ENCODE assay signal across 8 mouse cellular contexts in genomic region chr12:59382812-59383211, GRCm38 (mm10).
DNase-seq lines count a peak whose midpoint lies in the region; ATAC-seq and TF ChIP-seq lines count a peak whose summit lies in the region.

No protein-coding gene starts in this region.

- peak; percentile 65 for TF ChIP-seq CTCF in brain, embryonic 14.5 days (IDR thresholded peaks at IDR 0.05; ENCODE audit: borderline replicate concordance, extremely low read depth, insufficient read depth, insufficient read length)

- H3K9me3 ChIP-seq in forebrain, embryonic 13.5 days (replicated peaks) = no peaks in the 10 kb centered on the region
- H3K9me3 ChIP-seq in midbrain, embryonic 10.5 days (replicated peaks) = no peaks in the 10 kb centered on the region

- peak; percentile 49 for DNase-seq in gastrocnemius, postnatal 10 days
- DNase-seq in gastrocnemius, postnatal 25 days = no peak
- DNase-seq in B cell, adult 2 months = peak; percentile 6 to 9
- peak; percentile 83 for DNase-seq in brain, embryonic 14.5 days (ENCODE audit: low read depth)
- DNase-seq in layer of hippocampus, adult 9-11 months = peak; percentile 18
- peak; percentile 28 for DNase-seq in midbrain, embryonic 10.5 days (ENCODE audit: low spot score)

- H3K27me3 ChIP-seq in forebrain, embryonic 13.5 days = no peaks in the 10 kb centered on the region
- H3K27me3 ChIP-seq in midbrain, embryonic 10.5 days (ENCODE audit: low read depth, poor library complexity, severe bottlenecking) = no peaks in the 10 kb centered on the region

- WGBS in forebrain, embryonic 13.5 days = 28% methylated on average over 3 of the region's 3 CpGs
- 31% methylated on average over 3 of the region's 3 CpGs for WGBS in midbrain, embryonic 10.5 days

- H3K27ac ChIP-seq in forebrain, embryonic 13.5 days = no peak overlapping the region
- H3K27ac ChIP-seq in midbrain, embryonic 10.5 days (replicated peaks) = no peak overlapping the region

- ATAC-seq in forebrain, embryonic 13.5 days = peak; percentile 58
- ATAC-seq in megakaryocyte, adult 5-6 weeks (ENCODE audit: poor library complexity, severe bottlenecking) = no peak

- no peaks in the 10 kb centered on the region for H3K36me3 ChIP-seq in forebrain, embryonic 13.5 days (ENCODE audit: poor library complexity, severe bottlenecking)
- H3K36me3 ChIP-seq in midbrain, embryonic 10.5 days = no peaks in the 10 kb centered on the region

- no peak overlapping the region for H3K4me2 ChIP-seq in forebrain, embryonic 13.5 days

- H3K4me1 ChIP-seq in forebrain, embryonic 13.5 days = no peaks in the 10 kb centered on the region
- no peaks in the 10 kb centered on the region for H3K4me1 ChIP-seq in midbrain, embryonic 10.5 days

- no peak overlapping the region for H3K4me3 ChIP-seq in forebrain, embryonic 13.5 days
- no peak overlapping the region for H3K4me3 ChIP-seq in midbrain, embryonic 10.5 days

- H3K9ac ChIP-seq in forebrain, embryonic 13.5 days = no peak overlapping the region

- TF ChIP-seq POLR2A in brain, embryonic 14.5 days (IDR thresholded peaks at IDR 0.05; ENCODE audit: borderline replicate concordance, extremely low read depth, insufficient read depth, insufficient read length, poor library complexity, severe bottlenecking) = no peak
